Mouse (Mus musculus): ENCODE data around the gene Ankrd23. TPM values are rescaled to one million over a fixed set of nuclear protein-coding genes. Genes with fewer than 3 reads are reported as not detected.
A peak's percentile ranks its signal among the peaks of the same experiment; 100 is the strongest.

The Ankrd23 gene
- polyA plus RNA-seq, 1 experiment from 2014 or later: 10.5 TPM

DNA sequence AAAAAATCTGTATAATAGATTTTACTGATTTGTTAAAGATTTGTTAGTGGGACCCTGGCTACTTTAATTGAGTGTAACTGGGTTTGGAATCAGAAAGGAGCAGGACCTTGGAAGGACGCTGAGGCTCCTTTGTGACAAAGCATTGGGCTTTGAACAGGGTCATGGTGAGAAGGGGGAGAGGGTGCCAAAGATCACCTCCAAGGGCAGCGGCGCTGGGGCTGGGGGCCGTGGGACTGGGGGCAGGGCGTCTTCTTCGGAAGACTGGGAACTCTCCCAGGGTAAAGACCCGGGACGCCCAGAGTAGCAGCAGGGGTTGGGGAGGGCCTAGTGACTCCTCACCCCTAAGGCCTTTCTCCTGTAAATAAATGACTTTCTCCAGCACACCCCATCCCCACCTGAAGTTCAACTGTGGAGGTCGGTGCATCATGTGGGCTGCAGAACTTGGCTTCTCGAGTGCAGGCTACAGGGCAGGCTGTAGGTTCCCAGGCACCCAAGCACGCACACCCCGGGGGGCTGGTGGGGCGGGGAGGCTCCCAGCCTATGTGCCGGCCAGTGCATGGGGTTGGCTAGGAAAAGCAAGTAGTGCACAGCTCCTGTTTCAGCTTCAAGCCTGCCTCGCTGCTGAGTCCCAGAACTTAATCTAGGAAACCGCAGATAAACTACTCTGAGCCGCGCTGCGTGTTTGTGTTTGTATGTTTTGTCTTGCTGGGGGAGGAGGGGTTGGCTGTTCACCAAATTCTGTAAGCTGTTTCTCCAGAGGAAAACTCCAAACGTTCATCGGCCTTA lies 31.3 kb upstream of the Ankrd23 start:
- Histone ChIP-seq H3K9me3 (ENCODE audit: control insufficient read depth, low read length) (no peaks in the 10 kb centered on the region), H3K27me3 (ENCODE audit: control insufficient read depth, insufficient read depth, low read length) (no peaks in the 10 kb centered on the region), H3K36me3 (ENCODE audit: control insufficient read depth, insufficient read depth, low read length) (no peaks in the 10 kb centered on the region), H3K4me2 (ENCODE audit: low read length) (no peak overlapping the region), H3K27ac (replicated peaks; ENCODE audit: low read depth, low read length) (no peak overlapping the region), H3K4me3 (replicated peaks; ENCODE audit: low read depth, low read length) (no peak overlapping the region), H3K9ac (replicated peaks; ENCODE audit: low read length) (no peak overlapping the region), H3K4me1 (ENCODE audit: control insufficient read depth, insufficient read depth, low read length) (no peaks in the 10 kb centered on the region)
- no peak for DNase-seq
- 42% methylated on average over 21 of the region's 21 CpGs for WGBS
- no peak for ATAC-seq (ENCODE audit: low FRiP score, low TSS enrichment)

DNA sequence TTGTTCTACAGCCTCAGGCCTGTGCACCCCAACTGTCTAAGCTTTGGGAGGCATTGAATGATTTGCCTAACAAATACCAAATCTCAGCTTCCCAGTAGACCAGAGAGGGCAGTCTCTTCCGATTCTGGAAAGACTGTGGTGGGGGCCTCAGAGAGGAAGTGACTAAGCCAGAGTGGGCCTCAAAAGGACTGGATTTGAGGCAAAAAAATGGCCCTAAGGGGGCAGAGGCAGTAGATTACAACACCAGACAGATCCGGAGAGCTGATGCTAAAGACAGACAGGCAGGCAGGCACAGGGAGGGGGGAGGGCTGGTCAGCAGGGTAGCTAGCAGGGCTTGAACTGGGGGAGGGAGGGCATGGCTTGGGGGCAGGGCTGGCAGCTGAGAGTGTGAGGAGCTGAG lies 29.7 kb upstream of the Ankrd23 start:
- no peak overlapping the region for H3K4me3 ChIP-seq (replicated peaks; ENCODE audit: low read depth, low read length)
- no peak overlapping the region for H3K27ac ChIP-seq (replicated peaks; ENCODE audit: low read depth, low read length)
- no peaks in the 10 kb centered on the region for H3K9me3 ChIP-seq (ENCODE audit: control insufficient read depth, low read length)
- DNase-seq (no peak), ATAC-seq (ENCODE audit: low FRiP score, low TSS enrichment) (no peak)
- no peaks in the 10 kb centered on the region for H3K36me3 ChIP-seq (ENCODE audit: control insufficient read depth, insufficient read depth, low read length)
- no peaks in the 10 kb centered on the region for H3K4me1 ChIP-seq (ENCODE audit: control insufficient read depth, insufficient read depth, low read length)
- no peak overlapping the region for H3K9ac ChIP-seq (replicated peaks; ENCODE audit: low read length)
- 4% methylated on average over 2 of the region's 2 CpGs for WGBS
- no peaks in the 10 kb centered on the region for H3K27me3 ChIP-seq (ENCODE audit: control insufficient read depth, insufficient read depth, low read length)
- H3K4me2 ChIP-seq (ENCODE audit: low read length): no peak overlapping the region

DNA sequence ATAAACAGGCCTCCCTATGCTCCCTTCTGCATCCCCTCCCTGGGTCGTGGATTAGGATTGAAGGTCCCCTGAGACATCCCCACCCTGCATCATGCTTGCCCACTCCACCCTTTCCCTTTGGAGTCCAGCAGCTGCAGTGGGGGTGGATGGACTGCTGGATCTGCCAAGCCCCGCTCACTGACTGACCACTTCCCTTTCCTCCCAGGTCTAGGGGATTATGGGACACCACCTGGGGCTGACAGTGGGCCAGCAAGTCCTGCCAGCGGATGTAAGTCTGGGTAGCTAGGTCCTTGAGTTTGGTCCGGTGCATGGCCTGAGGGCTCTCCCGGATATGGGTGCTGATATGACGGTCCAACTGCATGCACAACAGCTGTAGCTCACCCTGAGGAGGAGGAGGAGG lies 27.4 kb upstream of the Ankrd23 start:
- DNase-seq: no peak
- H3K9ac ChIP-seq (replicated peaks; ENCODE audit: low read length): no peak overlapping the region
- H3K9me3 ChIP-seq (ENCODE audit: control insufficient read depth, low read length): no peaks in the 10 kb centered on the region
- H3K4me1 ChIP-seq (ENCODE audit: control insufficient read depth, insufficient read depth, low read length): peaks cover 3% of the 10 kb centered on the region; the same call in 1 of the 2 replicates
- H3K36me3 ChIP-seq (ENCODE audit: control insufficient read depth, insufficient read depth, low read length): no peaks in the 10 kb centered on the region
- no peak overlapping the region for H3K27ac ChIP-seq (replicated peaks; ENCODE audit: low read depth, low read length)
- H3K4me2 ChIP-seq (ENCODE audit: low read length): no peak overlapping the region
- WGBS: 83% methylated on average over 6 of the region's 6 CpGs
- ATAC-seq (ENCODE audit: low FRiP score, low TSS enrichment): no peak
- no peak overlapping the region for H3K4me3 ChIP-seq (replicated peaks; ENCODE audit: low read depth, low read length)
- H3K27me3 ChIP-seq (ENCODE audit: control insufficient read depth, insufficient read depth, low read length): no peaks in the 10 kb centered on the region

- Histone ChIP-seq H3K36me3 (ENCODE audit: control insufficient read depth, insufficient read depth, low read length) (no peaks in the 10 kb centered on the region), H3K9me3 (ENCODE audit: control insufficient read depth, low read length) (no peaks in the 10 kb centered on the region), H3K4me3 (replicated peaks; ENCODE audit: low read depth, low read length) (no peak overlapping the region), H3K4me1 (ENCODE audit: control insufficient read depth, insufficient read depth, low read length) (peaks cover 7% of the 10 kb centered on the region), H3K4me2 (ENCODE audit: low read length) (no peak overlapping the region), H3K27ac (replicated peaks; ENCODE audit: low read depth, low read length) (no peak overlapping the region), H3K27me3 (ENCODE audit: control insufficient read depth, insufficient read depth, low read length) (no peaks in the 10 kb centered on the region), H3K9ac (replicated peaks; ENCODE audit: low read length) (no peak overlapping the region)
- 74% methylated on average over 4 of the region's 4 CpGs for WGBS
- ATAC-seq (ENCODE audit: low FRiP score, low TSS enrichment) (no peak), DNase-seq (no peak)
These were observed 26.9 kb upstream of the Ankrd23 start for GRCm38 (mm10) chr1:36563632-36564031.

- Histone ChIP-seq H3K36me3 (ENCODE audit: control insufficient read depth, insufficient read depth, low read length) (no peaks in the 10 kb centered on the region), H3K9ac (replicated peaks; ENCODE audit: low read length) (no peak overlapping the region), H3K4me1 (ENCODE audit: control insufficient read depth, insufficient read depth, low read length) (peaks cover 10% of the 10 kb centered on the region), H3K4me2 (ENCODE audit: low read length) (no peak overlapping the region), H3K9me3 (ENCODE audit: control insufficient read depth, low read length) (no peaks in the 10 kb centered on the region), H3K27me3 (ENCODE audit: control insufficient read depth, insufficient read depth, low read length) (no peaks in the 10 kb centered on the region), H3K4me3 (replicated peaks; ENCODE audit: low read depth, low read length) (no peak overlapping the region), H3K27ac (replicated peaks; ENCODE audit: low read depth, low read length) (no peak overlapping the region)
- no peak for DNase-seq
- no peak for ATAC-seq (ENCODE audit: low FRiP score, low TSS enrichment)
- WGBS: 62% methylated on average over 2 of the region's 2 CpGs
These were observed 26.5 kb upstream of the Ankrd23 start for GRCm38 (mm10) chr1:36563197-36563596.

DNA sequence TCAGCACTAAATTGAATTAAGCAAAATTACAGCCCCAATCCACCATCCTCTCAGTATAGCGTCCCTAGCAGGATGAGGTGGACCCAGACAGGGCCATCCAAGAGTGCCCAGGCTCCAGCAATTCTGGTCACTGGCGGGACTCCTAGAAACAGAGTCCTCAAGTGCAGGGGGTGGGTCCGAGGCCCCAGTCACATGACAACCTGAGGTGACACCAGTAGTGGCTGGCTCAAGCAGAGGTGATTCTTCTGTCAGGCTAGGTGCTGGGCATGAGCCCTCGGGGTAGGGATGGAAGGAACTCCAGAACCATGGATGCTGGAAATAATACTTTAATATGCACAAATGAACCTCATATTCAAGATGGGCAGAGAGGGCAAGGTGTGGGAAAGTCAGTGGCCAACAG lies 25.7 kb upstream of the Ankrd23 start:
- H3K9ac ChIP-seq (replicated peaks; ENCODE audit: low read length): no peak overlapping the region
- H3K27me3 ChIP-seq (ENCODE audit: control insufficient read depth, insufficient read depth, low read length): no peaks in the 10 kb centered on the region
- no peak overlapping the region for H3K27ac ChIP-seq (replicated peaks; ENCODE audit: low read depth, low read length)
- ATAC-seq (ENCODE audit: low FRiP score, low TSS enrichment) (no peak), DNase-seq (no peak)
- peaks cover 10% of the 10 kb centered on the region for H3K4me1 ChIP-seq (ENCODE audit: control insufficient read depth, insufficient read depth, low read length)
- H3K9me3 ChIP-seq (ENCODE audit: control insufficient read depth, low read length): no peaks in the 10 kb centered on the region
- 79% methylated on average over 4 of the region's 4 CpGs for WGBS
- H3K4me2 ChIP-seq (ENCODE audit: low read length): no peak overlapping the region
- no peaks in the 10 kb centered on the region for H3K36me3 ChIP-seq (ENCODE audit: control insufficient read depth, insufficient read depth, low read length)
- no peak overlapping the region for H3K4me3 ChIP-seq (replicated peaks; ENCODE audit: low read depth, low read length)

- Histone ChIP-seq H3K4me2 (ENCODE audit: low read length) (no peak overlapping the region), H3K27ac (replicated peaks; ENCODE audit: low read depth, low read length) (no peak overlapping the region), H3K27me3 (ENCODE audit: control insufficient read depth, insufficient read depth, low read length) (no peaks in the 10 kb centered on the region), H3K9ac (replicated peaks; ENCODE audit: low read length) (no peak overlapping the region), H3K9me3 (ENCODE audit: control insufficient read depth, low read length) (no peaks in the 10 kb centered on the region), H3K4me1 (ENCODE audit: control insufficient read depth, insufficient read depth, low read length) (peaks cover 10% of the 10 kb centered on the region), H3K36me3 (ENCODE audit: control insufficient read depth, insufficient read depth, low read length) (no peaks in the 10 kb centered on the region), H3K4me3 (replicated peaks; ENCODE audit: low read depth, low read length) (no peak overlapping the region)
- 65% methylated on average over 6 of the region's 6 CpGs for WGBS
- ATAC-seq (ENCODE audit: low FRiP score, low TSS enrichment): no peak
- no peak for DNase-seq
These were observed 24.2 kb upstream of the Ankrd23 start for GRCm38 (mm10) chr1:36560903-36561302.

DNA sequence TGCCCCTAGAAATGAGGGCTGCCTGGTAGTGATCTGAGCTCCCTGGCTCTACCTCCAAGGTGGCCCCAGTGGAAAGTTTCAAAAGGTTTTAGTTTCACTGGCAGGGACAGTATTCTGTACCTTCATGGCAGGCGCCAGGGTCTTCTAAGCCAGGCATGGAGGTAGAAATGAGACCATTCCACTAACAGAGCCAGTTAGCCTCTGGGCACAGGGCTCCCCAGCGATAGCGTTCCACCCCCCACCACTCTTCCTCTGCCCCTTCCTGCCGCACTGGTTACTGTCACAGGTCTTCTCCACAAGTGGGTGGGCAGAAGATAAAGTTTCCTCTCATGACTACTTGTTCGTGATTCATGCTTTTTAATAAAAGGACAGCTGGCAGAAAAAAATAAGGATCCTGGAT lies 23.2 kb upstream of the Ankrd23 start:
- no peak for DNase-seq
- H3K27me3 ChIP-seq (ENCODE audit: control insufficient read depth, insufficient read depth, low read length): no peaks in the 10 kb centered on the region
- 81% methylated on average over 5 of the region's 5 CpGs for WGBS
- no peaks in the 10 kb centered on the region for H3K9me3 ChIP-seq (ENCODE audit: control insufficient read depth, low read length)
- no peak overlapping the region for H3K9ac ChIP-seq (replicated peaks; ENCODE audit: low read length)
- H3K4me3 ChIP-seq (replicated peaks; ENCODE audit: low read depth, low read length): no peak overlapping the region
- peaks cover 5% of the 10 kb centered on the region for H3K36me3 ChIP-seq (ENCODE audit: control insufficient read depth, insufficient read depth, low read length)
- H3K27ac ChIP-seq (replicated peaks; ENCODE audit: low read depth, low read length): no peak overlapping the region
- no peak for ATAC-seq (ENCODE audit: low FRiP score, low TSS enrichment)
- no peak overlapping the region for H3K4me2 ChIP-seq (ENCODE audit: low read length)
- peaks cover 19% of the 10 kb centered on the region for H3K4me1 ChIP-seq (ENCODE audit: control insufficient read depth, insufficient read depth, low read length)

GRCm38 (mm10) chr1:36559256-36559655 lies 22.6 kb upstream of the Ankrd23 start:
- WGBS: 9% methylated on average over 4 of the region's 4 CpGs
- no peaks in the 10 kb centered on the region for H3K9me3 ChIP-seq (ENCODE audit: control insufficient read depth, low read length)
- peak overlapping the region; percentile 99; the same call in 1 of the 2 replicates for H3K9ac ChIP-seq (replicated peaks; ENCODE audit: low read length)
- peaks cover 11% of the 10 kb centered on the region for H3K36me3 ChIP-seq (ENCODE audit: control insufficient read depth, insufficient read depth, low read length)
- no peaks in the 10 kb centered on the region for H3K27me3 ChIP-seq (ENCODE audit: control insufficient read depth, insufficient read depth, low read length)
- peak overlapping the region; percentile 100 for H3K4me2 ChIP-seq (ENCODE audit: low read length)
- peak overlapping the region; percentile 99; the same call in 1 of the 2 replicates for H3K4me3 ChIP-seq (replicated peaks; ENCODE audit: low read depth, low read length)
- ATAC-seq (ENCODE audit: low FRiP score, low TSS enrichment) (no peak), DNase-seq (no peak)
- no peak overlapping the region for H3K27ac ChIP-seq (replicated peaks; ENCODE audit: low read depth, low read length)
- H3K4me1 ChIP-seq (ENCODE audit: control insufficient read depth, insufficient read depth, low read length): peaks cover 26% of the 10 kb centered on the region

All from midbrain, embryonic 14.5 days (tissue).